Mouse (Mus musculus) forelimb bud, embryonic 11.5 days (tissue): ENCODE measurements at regions not wholly inside any gene's neighbourhood (a gene's known extent, or its start where the extent isn't known, plus 50 kb on each side); places are given as distances from the start of the nearest gene placed in this dataset.

ENCODE experiments used
- DNase-seq: peaks from one replicate; pipeline ENCODE4 v3.0.0-alpha.2; 2012; ENCODE audit warnings: low read depth, low spot score

GRCm38 (mm10) chr14:114374847-114375246 is 717.2 kb upstream of the Gpc5 start:
- no peak for DNase-seq

GRCm38 (mm10) chr14:114398861-114399557 is 693.0 kb upstream of the Gpc5 start:
- no peak for DNase-seq

GRCm38 (mm10) chr14:114418851-114419250 is 673.2 kb upstream of the Gpc5 start:
- DNase-seq: no peak

GRCm38 (mm10) chr14:114425475-114425874 is 666.5 kb upstream of the Gpc5 start:
- DNase-seq: no peak
